Mouse (Mus musculus) megakaryocyte, embryonic 14.5 days (primary cell): ENCODE results near the gene Sptlc3. TPM values are rescaled to one million over a fixed set of nuclear protein-coding genes. Genes with fewer than 3 reads are reported as not detected.

Source experiments
- H3K27me3 ChIP-seq: replicated peaks from 2 replicates; pipeline ENCODE3; 2012; ENCODE audit warnings: inconsistent platforms
- H3K36me3 ChIP-seq: replicated peaks from 2 replicates; pipeline ENCODE3; 2012; ENCODE audit warnings: low read length, inconsistent platforms, mixed read lengths
- H3K4me1 ChIP-seq: 2 replicates; pipeline ENCODE4 v1.6.1; 2012; ENCODE audit warnings: inconsistent platforms
- H3K4me3 ChIP-seq: replicated peaks from 2 replicates; pipeline ENCODE3; 2012; ENCODE audit warnings: moderate library complexity, mild to moderate bottlenecking, inconsistent platforms
- H3K9me3 ChIP-seq: 2 replicates; pipeline ENCODE4 v1.6.1; 2012; ENCODE audit warnings: inconsistent platforms
- FLI1 ChIP-seq: IDR thresholded peaks from 2 replicates; pipeline ENCODE4 v1.6.1; 2012; ENCODE audit warnings: low read length, inconsistent platforms, mixed read lengths
- GATA1 ChIP-seq: IDR thresholded peaks from 3 replicates; pipeline ENCODE4 v1.6.1; 2012; ENCODE audit warnings: mixed read lengths, low read length, inconsistent platforms, borderline replicate concordance
- polyA plus RNA-seq: library from polyadenylated mRNA; stranded (reverse); fragments of >175 nt; gene quantifications from 2 replicates; pipeline ENCODE4 v1.2.3, GENCODE M21; 2012; ENCODE audit warnings: low replicate concordance; ENCODE audit not compliant: insufficient read depth

The Sptlc3 gene
- polyA plus RNA-seq, 1 experiment: not detected

DNA sequence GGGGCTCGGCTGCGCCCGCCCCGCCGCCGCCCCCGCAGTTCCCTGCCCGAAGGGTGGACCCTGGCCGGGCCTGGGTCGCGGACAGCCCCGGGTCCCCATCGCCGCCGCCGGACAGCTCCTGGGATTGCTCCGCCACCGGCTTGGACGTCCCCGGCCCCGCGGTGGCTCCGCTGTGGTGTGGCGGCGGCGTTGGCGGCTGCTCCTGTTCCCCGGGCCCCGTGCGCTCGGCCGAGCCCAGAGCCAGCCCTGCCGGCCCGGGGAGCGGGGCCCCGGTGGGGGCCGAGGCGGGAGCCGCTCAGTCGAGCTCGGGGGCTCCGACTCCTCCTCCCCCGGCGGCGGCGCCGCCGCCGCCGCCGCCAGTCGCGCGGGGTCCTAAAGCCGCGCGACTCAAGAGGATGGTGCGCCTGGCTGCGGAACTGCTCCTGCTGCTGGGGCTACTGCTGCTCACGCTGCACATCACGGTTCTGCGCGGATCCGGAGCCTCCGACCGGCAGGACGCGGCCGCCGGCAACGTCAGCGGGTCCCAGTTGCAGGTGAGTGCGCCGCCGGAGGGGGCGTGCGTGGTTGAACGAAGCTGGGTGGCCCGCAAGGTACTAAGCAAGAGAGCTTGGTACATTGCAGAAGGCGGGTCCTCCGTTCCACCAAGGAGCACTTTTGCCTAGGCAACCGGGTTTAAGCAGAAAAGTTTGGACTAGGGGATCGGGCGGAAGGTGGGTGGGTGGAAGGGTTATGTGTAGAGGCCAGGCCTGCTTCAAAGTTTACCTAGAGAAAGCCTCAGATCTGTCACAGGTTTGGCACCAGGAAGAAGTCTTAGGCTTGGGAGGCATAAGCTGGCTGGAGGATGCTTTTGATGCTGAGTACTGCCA is 184.8 kb downstream of the Sptlc3 start:
- Histone ChIP-seq H3K27me3 (peaks cover 51% of the 10 kb centered on the region), H3K9me3 (0 out of 2 replicates have a peak, but pooled peaks cover 4% of the 10 kb centered on the region), H3K36me3 (no peaks in the 10 kb centered on the region), H3K4me3 (peak overlapping the region; percentile 91), H3K4me1 (peaks cover 21% of the 10 kb centered on the region)
- TF ChIP-seq FLI1: no peak
- no peak for TF ChIP-seq GATA1

DNA sequence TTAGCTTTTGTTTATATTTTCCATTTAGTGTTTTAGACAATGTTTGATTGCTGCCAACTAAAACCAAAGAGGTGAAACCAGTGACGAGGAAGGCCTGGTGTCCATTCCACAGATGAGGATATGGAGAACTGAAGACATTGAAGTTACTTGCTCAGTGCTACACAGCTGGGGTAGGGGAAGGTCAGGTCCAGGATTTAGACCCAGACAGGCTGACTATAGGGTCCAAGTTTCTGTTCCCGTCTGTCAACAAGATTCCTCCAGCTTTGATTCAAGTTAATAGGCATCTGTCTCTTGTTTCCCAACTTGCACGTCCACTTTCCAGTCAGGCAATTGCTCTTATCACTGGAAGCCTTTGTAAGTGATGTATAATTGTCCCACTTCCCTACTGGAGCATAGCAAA is 188.8 kb downstream of the Sptlc3 start:
- Histone ChIP-seq H3K4me3 (no peak overlapping the region), H3K4me1 (peaks cover 13% of the 10 kb centered on the region), H3K27me3 (peaks cover 26% of the 10 kb centered on the region), H3K36me3 (no peaks in the 10 kb centered on the region), H3K9me3 (no peaks in the 10 kb centered on the region)
- TF ChIP-seq GATA1 (no peak), FLI1 (no peak)

Other genes with a start within 250 kb of the Sptlc3 start
- 0.16 TPM in 1 of 2 replicates, not detected in the other for gene Ism1, start 184.3 kb downstream of the Sptlc3 start, polyA plus RNA-seq